Mouse (Mus musculus) hindbrain, postnatal 0 days (tissue): Measurements from ENCODE around the gene Pnkd. TPM values are rescaled to one million over a fixed set of nuclear protein-coding genes. Genes with fewer than 3 reads are reported as not detected.
A peak's percentile ranks its signal among the peaks of the same experiment; 100 is the strongest.

Source experiments
- ATAC-seq: fragments of 200-750 bp; cut with Nextera tagmentation; 2 replicates; pipeline ENCODE4 v1.8.0; 2017; ENCODE audit warnings: mild to moderate bottlenecking, moderate TSS enrichment, moderate library complexity
- DNase-seq: peaks from one replicate; pipeline ENCODE4 v3.0.0-alpha.2; 2015; ENCODE audit warnings: low spot score
- H3K27ac ChIP-seq: fragments of 300-500 bp; sonication (generic); 2 replicates; pipeline ENCODE4 v1.5.1; 2014; ENCODE audit warnings: mild to moderate bottlenecking
- H3K27me3 ChIP-seq: fragments of 300-500 bp; sonication (generic); 2 replicates; pipeline ENCODE4 v1.6.1; 2014; ENCODE audit warnings: low read length, mixed read lengths; ENCODE audit not compliant: insufficient read depth
- H3K36me3 ChIP-seq: fragments of 300-500 bp; sonication (generic); 2 replicates; pipeline ENCODE4 v1.6.1; 2014; ENCODE audit warnings: low read length, mixed read lengths; ENCODE audit not compliant: insufficient read depth
- H3K4me1 ChIP-seq: fragments of 300-500 bp; sonication (generic); 2 replicates; pipeline ENCODE4 v1.6.1; 2014; ENCODE audit warnings: antibody characterized with exemption, low read length, mixed read lengths; ENCODE audit not compliant: insufficient read depth
- H3K4me2 ChIP-seq: fragments of 300-500 bp; sonication (generic); 2 replicates; pipeline ENCODE4 v1.6.1; 2014; ENCODE audit warnings: low read depth, mild to moderate bottlenecking, low read length, moderate library complexity, mixed read lengths
- H3K4me3 ChIP-seq: fragments of 300-500 bp; sonication (generic); 2 replicates; pipeline ENCODE4 v1.5.1; 2014; ENCODE audit warnings: low read length
- H3K9ac ChIP-seq: fragments of 300-500 bp; sonication (generic); replicated peaks from 2 replicates; pipeline ENCODE4 v1.6.1; 2014; ENCODE audit warnings: mild to moderate bottlenecking, low read length, moderate library complexity, mixed read lengths
- H3K9me3 ChIP-seq: fragments of 300-500 bp; sonication (generic); 2 replicates; pipeline ENCODE4 v1.6.1; 2016; ENCODE audit warnings: low read length, mixed read lengths
- CTCF ChIP-seq: IDR thresholded peaks from 2 replicates; pipeline ENCODE4 v1.5.1; 2016; ENCODE audit warnings: antibody characterized with exemption, control low read depth, low read depth
- WGBS: fragments of 180-500 bp; shearing (Covaris S2); extraction: QIAGEN DNeasy Blood & Tissue Kit; methylation state at CpG from one replicate; pipeline ENCODE4 v1.1.7; 2014; 5-methylcytosine and 5-hydroxymethylcytosine counted together
- polyA plus RNA-seq: library from polyadenylated mRNA; unstranded; fragments of >200 nt; fragmentation: Nextera tagmentation; extraction: Ambion mirVana; gene quantifications from 2 replicates; pipeline ENCODE4 v1.2.1, GENCODE M21; 2015
- total RNA-seq: library from RNA; depleted of rRNA; stranded (reverse); fragments of >200 nt; gene quantifications from 2 replicates; pipeline ENCODE4 v1.2.3, GENCODE M21; 2014; rRNA removed

Gene Pnkd
- total RNA-seq (102 and 113 TPM in 2 replicates), polyA plus RNA-seq (143 TPM in 2 replicates)

DNA sequence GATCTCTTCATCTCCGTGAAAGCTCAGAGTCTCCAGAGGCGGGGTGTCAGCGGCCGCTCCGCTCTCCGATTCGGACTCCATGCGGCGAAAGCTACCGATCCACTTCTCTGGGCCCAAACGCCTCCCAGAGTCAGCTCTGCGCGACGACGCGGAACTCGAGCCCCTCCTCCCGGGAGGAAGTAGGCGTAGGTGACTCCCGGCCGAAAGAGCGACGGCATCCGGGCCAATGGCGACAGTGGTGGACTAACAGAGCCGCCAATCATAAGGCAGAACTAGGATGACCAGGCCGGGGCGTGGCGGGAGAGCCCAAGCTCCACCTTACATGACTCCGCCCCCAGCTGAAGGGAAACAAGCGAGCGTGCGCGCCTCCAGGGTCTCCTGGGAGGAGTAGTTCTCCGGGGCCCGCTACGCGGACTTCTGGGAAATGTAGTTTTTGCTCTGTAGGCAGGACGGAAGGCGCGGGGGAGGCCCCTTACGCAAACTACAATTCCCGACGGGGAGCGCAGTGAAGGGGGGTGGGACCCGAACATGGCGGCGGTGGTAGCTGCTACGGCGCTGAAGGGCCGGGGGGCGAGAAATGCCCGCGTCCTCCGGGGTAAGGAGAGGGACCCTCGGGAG lies at the start of gene Pnkd, which contains the start of gene Aamp:
TSS of gene Pnkd (plus strand) at position 388 of the 618 bp plus-strand sequence.
TSS of gene Aamp (minus strand) at position 196 of the 618 bp plus-strand sequence.
- H3K9ac ChIP-seq, result peak within 1 kb of the TSS; percentile 68
- H3K4me2 ChIP-seq, result peak within 1 kb of the TSS; percentile 85
- peaks cover 16% of the 10 kb centered on the region; the same call in 1 of the 2 replicates for H3K4me1 ChIP-seq
- peak within 1 kb of the TSS; percentile 70 for H3K4me3 ChIP-seq
- no peaks in the 10 kb centered on the region for H3K9me3 ChIP-seq
- no peaks in the 10 kb centered on the region for H3K27me3 ChIP-seq
- peak within 1 kb of the TSS; percentile 75 for H3K27ac ChIP-seq
- DNase-seq (peak; percentile 100), ATAC-seq (peak; percentile 98)
- peak; percentile 21 for TF ChIP-seq CTCF
- WGBS, result under 1% methylated on average over 55 of the region's 56 CpGs
- H3K36me3 ChIP-seq, result peaks cover 31% of the 10 kb centered on the region

DNA sequence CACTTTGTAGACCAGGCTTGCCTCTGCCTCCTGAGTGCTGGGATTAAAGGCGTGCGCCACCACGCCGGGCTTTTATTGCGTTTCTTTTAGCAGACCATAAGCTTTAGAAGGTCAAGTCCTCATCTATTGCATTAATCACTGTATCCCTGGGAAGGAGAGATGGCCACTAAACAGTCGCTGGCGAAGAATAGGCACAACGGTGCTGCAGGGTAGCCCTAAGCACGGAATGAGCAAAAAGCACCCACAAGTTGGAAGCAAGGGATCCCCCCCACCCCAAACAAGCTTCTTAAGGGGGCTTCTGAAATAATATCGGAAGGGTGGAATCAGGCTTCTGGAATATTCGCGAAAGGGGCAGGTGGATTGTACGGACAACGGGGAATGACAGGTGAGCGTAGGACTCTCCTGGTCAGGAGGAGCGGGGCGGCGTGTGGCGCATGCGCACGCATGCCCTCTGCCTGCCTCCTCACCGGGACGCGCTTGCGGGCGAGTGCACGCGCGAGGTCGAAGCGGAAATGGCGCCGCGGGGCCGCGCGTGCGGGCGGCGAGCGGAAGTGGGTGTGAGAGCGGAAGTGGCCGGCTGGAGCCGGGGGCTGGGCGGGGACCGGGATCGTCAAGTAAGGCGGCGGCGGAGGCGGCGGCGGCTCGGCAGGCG lies 48.7 kb upstream of the Pnkd start, which contains the start of gene Arpc2:
TSS of gene Arpc2 (plus strand) at position 147 of the 652 bp plus-strand sequence.
- WGBS, result 2% methylated on average over 38 of the region's 55 CpGs
- ATAC-seq (peak; percentile 94), DNase-seq (peak; percentile 98)
- H3K27me3 ChIP-seq, result no peaks in the 10 kb centered on the region
- peaks cover 14% of the 10 kb centered on the region for H3K4me1 ChIP-seq
- H3K9me3 ChIP-seq, result no peaks in the 10 kb centered on the region
- peak within 1 kb of the TSS; percentile 94 for H3K9ac ChIP-seq
- H3K4me2 ChIP-seq, result peak within 1 kb of the TSS; percentile 84
- H3K4me3 ChIP-seq, result peak within 1 kb of the TSS; percentile 99
- peak within 1 kb of the TSS; percentile 95 for H3K27ac ChIP-seq
- no peaks in the 10 kb centered on the region for H3K36me3 ChIP-seq
- TF ChIP-seq CTCF, result no peak

DNA sequence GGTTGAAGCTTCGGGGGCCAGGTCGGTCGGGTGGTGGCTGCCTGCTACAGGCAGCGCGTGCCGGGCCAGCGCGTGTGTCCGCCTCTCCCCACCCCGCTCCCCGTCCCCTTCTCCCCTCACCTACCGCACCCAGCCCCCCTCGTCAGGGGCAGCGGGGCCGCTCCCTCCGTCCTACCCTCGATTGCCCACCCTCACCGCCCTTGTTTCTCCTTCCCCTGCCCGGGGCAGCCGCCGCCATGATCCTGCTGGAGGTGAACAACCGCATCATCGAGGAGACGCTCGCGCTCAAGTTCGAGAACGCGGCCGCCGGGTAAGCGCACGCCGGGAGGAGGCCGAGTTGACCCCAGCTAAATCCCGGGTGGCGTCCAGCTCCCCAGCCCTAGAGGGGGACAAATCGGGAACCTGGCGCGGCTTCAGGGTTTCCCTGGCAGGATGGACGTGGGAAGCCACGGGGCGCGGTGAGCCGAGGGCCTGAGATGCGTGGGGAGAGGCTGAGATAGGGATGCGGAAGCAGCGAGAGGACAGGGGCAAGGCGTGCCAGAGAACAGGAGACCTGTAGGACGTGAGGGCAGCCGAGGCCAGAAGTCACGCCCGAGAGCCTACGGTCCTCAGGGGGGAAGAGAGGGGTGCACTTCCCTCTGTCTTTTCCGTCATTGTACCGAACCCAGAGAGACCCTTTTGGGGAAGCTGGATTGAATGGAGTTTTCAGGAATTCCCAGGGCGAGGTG lies 48.0 kb upstream of the Pnkd start:
- Histone ChIP-seq H3K4me3 (peak overlapping the region; percentile 99), H3K36me3 (no peaks in the 10 kb centered on the region), H3K4me1 (peaks cover 14% of the 10 kb centered on the region), H3K27ac (peak overlapping the region; percentile 95), H3K27me3 (no peaks in the 10 kb centered on the region), H3K4me2 (peak overlapping the region; percentile 84), H3K9me3 (no peaks in the 10 kb centered on the region), H3K9ac (peak overlapping the region; percentile 94)
- DNase-seq (peak; percentile 42), ATAC-seq (peak; percentile 39)
- WGBS, result 0% methylated on average over 52 of the region's 57 CpGs
- no peak for TF ChIP-seq CTCF

DNA sequence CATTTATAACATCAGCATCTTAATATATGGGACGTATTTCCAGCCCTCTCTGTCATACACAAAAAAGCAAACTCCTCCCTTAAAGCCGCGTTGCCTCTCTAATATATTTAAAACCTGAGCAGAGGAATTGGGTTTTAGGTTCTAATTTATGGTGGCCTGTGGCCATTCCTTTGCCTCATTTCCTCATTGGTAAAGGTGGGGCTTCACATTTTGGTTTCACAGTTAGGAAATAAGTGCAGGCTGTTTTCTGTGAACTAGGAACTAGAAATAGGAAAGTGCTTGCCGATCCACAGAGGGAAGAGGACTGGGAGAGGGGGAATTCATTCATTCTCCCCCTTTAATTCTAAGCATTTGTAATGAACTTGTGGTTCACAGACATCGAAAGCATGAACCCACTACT lies 47.1 kb upstream of the Pnkd start:
- WGBS, result 34% methylated on average over 5 of the region's 5 CpGs
- DNase-seq, result no peak
- no peak for ATAC-seq
- H3K27ac ChIP-seq, result peak overlapping the region; percentile 95; the same call in 1 of the 2 replicates
- no peak for TF ChIP-seq CTCF
- H3K9me3 ChIP-seq, result no peaks in the 10 kb centered on the region
- peak overlapping the region; percentile 94; the same call in 1 of the 2 replicates for H3K9ac ChIP-seq
- H3K4me2 ChIP-seq, result peak overlapping the region; percentile 84
- peaks cover 14% of the 10 kb centered on the region for H3K4me1 ChIP-seq
- no peaks in the 10 kb centered on the region for H3K27me3 ChIP-seq
- H3K36me3 ChIP-seq, result no peaks in the 10 kb centered on the region
- peak overlapping the region; percentile 99 for H3K4me3 ChIP-seq

DNA sequence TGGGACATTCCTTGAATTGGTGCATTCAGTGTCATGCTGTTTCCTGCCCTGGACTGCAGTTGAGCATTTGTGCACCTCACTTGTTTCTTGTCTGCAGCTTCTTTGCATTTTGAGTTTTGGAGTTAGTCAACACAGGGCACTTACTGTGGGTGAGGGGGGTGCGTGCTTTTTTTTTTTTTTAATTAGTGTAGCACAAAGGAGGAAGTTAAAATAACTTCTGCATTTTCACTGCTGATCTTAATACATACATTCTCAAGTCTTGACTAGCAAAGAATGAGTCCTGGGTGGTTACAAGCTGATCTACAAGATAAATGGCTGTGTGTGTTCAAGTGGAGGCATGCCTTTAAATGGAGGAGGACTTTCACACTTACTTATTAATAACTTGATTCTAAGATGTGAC lies 46.6 kb upstream of the Pnkd start:
- Histone ChIP-seq H3K9me3 (no peaks in the 10 kb centered on the region), H3K27me3 (no peaks in the 10 kb centered on the region), H3K4me3 (peak overlapping the region; percentile 99), H3K4me2 (peak overlapping the region; percentile 84), H3K9ac (peak overlapping the region; percentile 94; the same call in 1 of the 2 replicates), H3K4me1 (peaks cover 14% of the 10 kb centered on the region), H3K27ac (no peak overlapping the region), H3K36me3 (no peaks in the 10 kb centered on the region)
- DNase-seq (no peak), ATAC-seq (no peak)
- WGBS, result 79% methylated on average over 1 of the region's 1 CpGs
- no peak for TF ChIP-seq CTCF

DNA sequence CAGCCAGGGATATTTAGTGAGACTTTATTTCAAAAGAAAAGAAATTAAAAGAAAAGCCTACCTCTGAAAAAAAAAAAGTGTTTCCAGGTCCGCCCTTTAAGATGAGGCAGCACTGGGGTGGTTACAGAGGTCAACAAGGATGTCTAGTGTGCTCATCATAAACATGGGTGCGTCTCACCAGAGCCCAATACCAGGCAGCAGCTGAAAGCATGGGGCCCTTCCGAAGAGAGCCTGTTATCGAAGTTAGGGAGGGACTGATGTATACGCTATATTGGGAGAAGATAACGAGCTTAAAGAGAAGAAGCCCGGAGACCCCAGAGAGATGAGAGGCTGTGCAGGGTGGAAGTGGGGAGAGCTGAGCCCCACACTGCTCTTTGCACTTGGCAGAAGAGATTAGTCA lies 45.6 kb upstream of the Pnkd start:
- no peak overlapping the region for H3K4me3 ChIP-seq
- no peaks in the 10 kb centered on the region for H3K27me3 ChIP-seq
- ATAC-seq (no peak), DNase-seq (no peak)
- H3K9ac ChIP-seq, result no peak overlapping the region
- H3K4me1 ChIP-seq, result peaks cover 14% of the 10 kb centered on the region
- TF ChIP-seq CTCF, result no peak
- H3K4me2 ChIP-seq, result peak overlapping the region; percentile 84
- H3K36me3 ChIP-seq, result no peaks in the 10 kb centered on the region
- H3K27ac ChIP-seq, result no peak overlapping the region
- no peaks in the 10 kb centered on the region for H3K9me3 ChIP-seq
- 68% methylated on average over 7 of the region's 7 CpGs for WGBS
